Mouse (Mus musculus) forebrain, postnatal 0 days (tissue): ENCODE measurements around the gene Wbp4. TPM values are rescaled to one million over a fixed set of nuclear protein-coding genes. Genes with fewer than 3 reads are reported as not detected.

ENCODE experiments used
- ATAC-seq: fragments of 200-750 bp; cut with Nextera tagmentation; 2 replicates; pipeline ENCODE4 v1.8.0; 2017; ENCODE audit warnings: mild to moderate bottlenecking, moderate library complexity
- DNase-seq: peaks from one replicate; pipeline ENCODE4 v3.0.0-alpha.2; 2015
- H3K27ac ChIP-seq: fragments of 300-500 bp; sonication (generic); 2 replicates; pipeline ENCODE4 v1.5.1; 2014; ENCODE audit warnings: low read depth, mild to moderate bottlenecking, antibody characterized with exemption, low read length, moderate library complexity, mixed read lengths
- H3K27me3 ChIP-seq: fragments of 300-500 bp; sonication (generic); 2 replicates; pipeline ENCODE4 v1.6.1; 2014; ENCODE audit warnings: mild to moderate bottlenecking, low read length, mixed read lengths; ENCODE audit not compliant: insufficient read depth
- H3K36me3 ChIP-seq: fragments of 300-500 bp; sonication (generic); 2 replicates; pipeline ENCODE4 v1.6.1; 2014; ENCODE audit warnings: mild to moderate bottlenecking, moderate library complexity; ENCODE audit not compliant: insufficient read depth
- H3K4me1 ChIP-seq: fragments of 300-500 bp; sonication (generic); 2 replicates; pipeline ENCODE4 v1.6.1; 2014; ENCODE audit warnings: antibody characterized with exemption; ENCODE audit not compliant: insufficient read depth
- H3K4me2 ChIP-seq: fragments of 300-500 bp; sonication (generic); 2 replicates; pipeline ENCODE4 v1.6.1; 2014; ENCODE audit warnings: low read depth, mild to moderate bottlenecking, moderate library complexity
- H3K4me3 ChIP-seq: fragments of 300-500 bp; sonication (generic); 2 replicates; pipeline ENCODE4 v1.5.1; 2014; ENCODE audit warnings: low read depth, low read length, mixed read lengths
- H3K9ac ChIP-seq: fragments of 300-500 bp; sonication (generic); 2 replicates; pipeline ENCODE4 v1.6.1; 2014; ENCODE audit warnings: mild to moderate bottlenecking
- H3K9me3 ChIP-seq: fragments of 300-500 bp; sonication (generic); 2 replicates; pipeline ENCODE4 v1.6.1; 2016; ENCODE audit warnings: low read length
- CTCF ChIP-seq: sonication (generic); IDR thresholded peaks from 2 replicates; pipeline ENCODE4 v1.5.1; 2016; ENCODE audit warnings: antibody characterized with exemption, control low read depth, low read depth
- WGBS: fragments of 180-500 bp; shearing (Covaris S2); extraction: QIAGEN DNeasy Blood & Tissue Kit; methylation state at CpG from one replicate; pipeline ENCODE4 v1.1.7; 2014; 5-methylcytosine and 5-hydroxymethylcytosine counted together
- polyA plus RNA-seq: library from polyadenylated mRNA; unstranded; fragments of >200 nt; fragmentation: Nextera tagmentation; extraction: Ambion mirVana; gene quantifications from 2 replicates; pipeline ENCODE4 v1.2.1, GENCODE M21; 2015
- total RNA-seq: library from RNA; depleted of rRNA; stranded (reverse); fragments of >200 nt; gene quantifications from 2 replicates; pipeline ENCODE4 v1.2.3, GENCODE M21; 2014

Gene Wbp4
- total and polyA plus RNA-seq, 2 experiments from 2014 or later = 44.8 to 50.6 TPM

DNA sequence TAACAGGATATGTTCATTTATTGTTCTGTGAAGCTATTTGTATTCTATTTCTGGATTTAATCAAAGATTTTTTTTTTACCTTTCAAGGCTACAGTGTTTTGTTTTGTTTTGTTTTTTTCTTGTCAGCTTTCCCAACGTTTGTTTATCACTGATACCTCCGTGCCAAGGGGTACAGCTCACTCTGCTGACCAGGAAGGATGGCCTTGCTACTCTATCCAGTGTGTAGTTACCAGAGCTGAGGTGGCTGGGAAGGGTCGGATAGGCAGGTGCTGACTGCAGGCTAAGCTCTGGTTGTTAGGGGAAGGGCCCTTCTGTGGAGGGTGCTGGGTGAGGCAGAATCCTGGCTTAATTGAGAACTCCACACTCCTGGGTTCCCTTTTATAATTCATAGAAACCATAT, 8.9 kb upstream of the Wbp4 start:
- WGBS = 68% methylated on average over 3 of the region's 3 CpGs
- no peaks in the 10 kb centered on the region; the same call in 1 of the 2 replicates for H3K4me1 ChIP-seq

DNA sequence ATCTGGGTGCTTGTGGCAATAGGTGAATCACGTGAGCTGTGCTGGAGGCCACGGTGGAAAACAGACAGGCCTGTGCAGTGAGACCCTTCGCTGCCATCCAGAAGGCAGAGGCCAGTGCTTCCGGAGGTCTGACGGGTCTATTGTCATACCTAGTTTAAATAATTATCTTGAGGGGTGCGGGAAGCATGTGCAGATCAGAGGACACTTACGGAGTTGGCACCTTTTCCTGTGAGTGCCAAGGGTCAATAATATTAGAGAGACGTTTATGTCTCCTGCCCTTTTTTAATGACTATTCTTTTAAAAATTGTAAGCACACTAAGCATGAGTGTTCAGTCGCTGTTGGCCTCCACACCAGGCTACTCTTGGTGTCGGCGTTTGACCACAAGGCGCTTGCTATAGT, 7.8 kb upstream of the Wbp4 start:
- H3K27ac ChIP-seq = no peak overlapping the region
- H3K27me3 ChIP-seq = no peaks in the 10 kb centered on the region
- no peak for TF ChIP-seq CTCF
- no peak for ATAC-seq
- no peak overlapping the region for H3K4me2 ChIP-seq
- WGBS = 87% methylated on average over 12 of the region's 12 CpGs
- H3K4me1 ChIP-seq = no peaks in the 10 kb centered on the region; the same call in 1 of the 2 replicates
- no peak for DNase-seq
- H3K9me3 ChIP-seq = no peaks in the 10 kb centered on the region
- no peaks in the 10 kb centered on the region for H3K36me3 ChIP-seq
- H3K4me3 ChIP-seq = no peak overlapping the region
- no peak overlapping the region for H3K9ac ChIP-seq

More for the DNA sequence above, 8.9 kb upstream of the Wbp4 start:
- no peak for TF ChIP-seq CTCF
- no peak overlapping the region for H3K4me3 ChIP-seq
- H3K9me3 ChIP-seq = no peaks in the 10 kb centered on the region
- no peak overlapping the region for H3K27ac ChIP-seq
- no peak overlapping the region for H3K4me2 ChIP-seq
- DNase-seq (no peak), ATAC-seq (no peak)
- H3K36me3 ChIP-seq = no peaks in the 10 kb centered on the region
- no peaks in the 10 kb centered on the region for H3K27me3 ChIP-seq
- H3K9ac ChIP-seq = no peak overlapping the region

DNA sequence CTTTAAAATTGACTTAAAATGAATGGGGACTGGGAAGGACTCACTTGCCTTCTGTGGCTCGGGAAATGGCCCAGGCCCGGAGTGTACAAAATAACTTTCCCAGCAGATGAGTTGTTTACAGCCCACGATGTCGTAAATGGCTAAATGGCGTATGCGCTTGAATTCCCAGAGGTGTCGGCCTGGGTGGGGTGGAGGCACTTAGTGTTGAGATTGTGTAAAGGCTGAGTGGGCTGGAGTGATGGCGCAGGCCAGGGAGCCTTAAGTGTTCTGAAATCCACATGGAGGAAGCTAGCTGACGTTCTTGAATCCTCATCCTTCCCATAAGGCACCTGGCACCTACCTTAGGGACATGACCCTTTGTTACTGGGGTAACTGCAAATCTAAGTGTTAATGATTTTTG, 7.2 kb upstream of the Wbp4 start:
- Histone ChIP-seq H3K4me1 (peaks cover under 1% of the 10 kb centered on the region), H3K4me2 (no peak overlapping the region), H3K27ac (no peak overlapping the region), H3K9me3 (no peaks in the 10 kb centered on the region), H3K4me3 (no peak overlapping the region), H3K9ac (no peak overlapping the region), H3K36me3 (no peaks in the 10 kb centered on the region), H3K27me3 (no peaks in the 10 kb centered on the region)
- ATAC-seq (no peak), DNase-seq (no peak)
- no peak for TF ChIP-seq CTCF
- 93% methylated on average over 9 of the region's 9 CpGs for WGBS

DNA sequence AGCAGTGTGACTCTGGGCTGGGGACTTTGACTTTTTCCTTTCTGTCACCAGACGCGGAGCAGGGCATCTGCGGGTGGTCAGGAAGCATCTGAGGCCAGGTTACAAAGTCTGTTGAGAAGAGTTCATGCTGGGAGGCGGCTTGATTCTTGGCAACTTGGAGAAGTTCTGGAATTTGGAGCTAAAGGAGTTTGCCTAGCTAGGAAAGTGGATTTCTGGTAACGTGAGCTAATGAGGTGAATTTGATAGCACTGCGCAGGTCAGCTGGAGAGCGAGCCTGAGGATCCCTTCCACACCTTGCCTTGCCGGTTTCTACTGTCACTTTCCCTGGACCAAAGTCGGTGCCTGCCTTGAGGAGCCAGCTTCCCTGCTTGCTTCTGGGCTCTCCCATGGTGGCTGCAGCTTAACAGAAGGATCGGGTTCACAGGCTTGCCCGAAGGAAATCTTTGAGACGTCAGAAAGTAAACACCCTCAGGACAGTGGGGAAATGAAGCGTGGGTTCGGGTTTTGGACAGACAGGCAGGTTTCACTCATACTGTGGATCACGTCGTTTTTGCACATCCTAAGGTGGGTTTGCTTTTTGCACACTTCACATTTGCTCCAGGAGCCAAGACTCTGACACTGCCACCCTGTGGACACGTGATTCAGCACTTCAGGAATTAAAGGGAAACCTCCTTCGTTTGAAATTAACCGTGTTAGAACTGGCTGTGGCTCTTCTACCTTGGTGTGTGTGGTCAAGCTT, 5.8 kb upstream of the Wbp4 start:
- no peaks in the 10 kb centered on the region for H3K9me3 ChIP-seq
- H3K9ac ChIP-seq = peak overlapping the region; percentile 37; the same call in 1 of the 2 replicates
- DNase-seq = peak; percentile 61
- H3K27ac ChIP-seq = peak overlapping the region; percentile 17; the same call in 1 of the 2 replicates
- H3K4me3 ChIP-seq = peak overlapping the region; percentile 35
- H3K4me1 ChIP-seq = peaks cover 9% of the 10 kb centered on the region
- peak; percentile 56 for TF ChIP-seq CTCF
- ATAC-seq = peak; percentile 79
- no peaks in the 10 kb centered on the region for H3K27me3 ChIP-seq
- no peaks in the 10 kb centered on the region for H3K36me3 ChIP-seq
- 10% methylated on average over 19 of the region's 19 CpGs for WGBS
- peak overlapping the region; percentile 51 for H3K4me2 ChIP-seq

DNA sequence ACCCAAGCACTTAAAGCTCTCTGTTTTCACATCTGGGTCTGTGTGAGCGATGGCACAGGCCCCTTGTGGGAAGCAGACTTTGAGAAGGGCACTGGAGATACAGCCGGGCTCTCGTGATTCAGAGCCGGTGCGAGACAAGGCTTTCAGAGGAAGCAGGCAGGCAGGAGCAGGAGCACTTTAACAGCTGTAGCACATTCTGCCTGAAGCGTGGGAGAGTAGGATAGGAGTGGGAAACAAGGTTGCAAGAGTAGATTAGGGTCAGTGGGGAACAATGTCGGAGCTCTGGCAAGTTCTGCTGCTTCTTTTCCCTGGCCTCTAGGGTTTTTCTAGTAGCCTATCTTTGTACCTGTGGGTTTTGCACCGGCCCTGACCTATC, 5.3 kb upstream of the Wbp4 start:
- TF ChIP-seq CTCF = no peak
- Histone ChIP-seq H3K4me3 (no peak overlapping the region), H3K9me3 (no peaks in the 10 kb centered on the region), H3K9ac (no peak overlapping the region), H3K27me3 (no peaks in the 10 kb centered on the region), H3K27ac (no peak overlapping the region), H3K36me3 (no peaks in the 10 kb centered on the region), H3K4me2 (peak overlapping the region; percentile 51; the same call in 1 of the 2 replicates), H3K4me1 (peaks cover 9% of the 10 kb centered on the region)
- ATAC-seq (no peak), DNase-seq (no peak)
- 28% methylated on average over 8 of the region's 8 CpGs for WGBS

DNA sequence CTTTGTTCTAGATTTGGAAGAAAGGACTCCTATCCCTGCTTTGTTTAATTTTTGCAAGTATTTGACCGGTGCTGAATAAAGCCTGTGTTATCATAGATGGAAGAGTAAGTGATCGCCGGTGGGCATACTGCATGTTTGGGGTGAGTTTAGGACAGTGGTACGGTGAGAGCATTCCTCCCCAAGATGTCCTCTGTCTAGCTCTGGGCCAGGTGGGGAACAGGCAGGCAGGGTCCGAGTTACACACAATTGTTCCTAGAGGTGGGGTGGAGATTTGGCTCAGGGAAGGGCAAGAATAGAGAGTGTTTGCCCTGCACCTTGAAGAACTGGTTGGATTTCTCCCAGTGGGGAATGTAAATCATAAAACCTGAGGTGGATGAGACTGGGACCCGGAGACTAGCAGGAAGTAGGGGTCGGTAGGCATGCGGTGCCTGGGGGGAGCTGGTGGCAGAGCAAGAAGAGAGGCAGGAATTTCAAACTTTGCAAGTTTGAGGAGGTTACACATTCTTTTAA, 2.3 kb upstream of the Wbp4 start:
- no peak overlapping the region for H3K9ac ChIP-seq
- H3K36me3 ChIP-seq = no peaks in the 10 kb centered on the region
- no peak for DNase-seq
- H3K4me2 ChIP-seq = no peak overlapping the region
- 85% methylated on average over 8 of the region's 8 CpGs for WGBS
- TF ChIP-seq CTCF = no peak
- no peaks in the 10 kb centered on the region for H3K9me3 ChIP-seq
- no peak overlapping the region for H3K27ac ChIP-seq
- H3K4me3 ChIP-seq = no peak overlapping the region
- H3K4me1 ChIP-seq = peaks cover 15% of the 10 kb centered on the region
- ATAC-seq = no peak
- no peaks in the 10 kb centered on the region for H3K27me3 ChIP-seq

DNA sequence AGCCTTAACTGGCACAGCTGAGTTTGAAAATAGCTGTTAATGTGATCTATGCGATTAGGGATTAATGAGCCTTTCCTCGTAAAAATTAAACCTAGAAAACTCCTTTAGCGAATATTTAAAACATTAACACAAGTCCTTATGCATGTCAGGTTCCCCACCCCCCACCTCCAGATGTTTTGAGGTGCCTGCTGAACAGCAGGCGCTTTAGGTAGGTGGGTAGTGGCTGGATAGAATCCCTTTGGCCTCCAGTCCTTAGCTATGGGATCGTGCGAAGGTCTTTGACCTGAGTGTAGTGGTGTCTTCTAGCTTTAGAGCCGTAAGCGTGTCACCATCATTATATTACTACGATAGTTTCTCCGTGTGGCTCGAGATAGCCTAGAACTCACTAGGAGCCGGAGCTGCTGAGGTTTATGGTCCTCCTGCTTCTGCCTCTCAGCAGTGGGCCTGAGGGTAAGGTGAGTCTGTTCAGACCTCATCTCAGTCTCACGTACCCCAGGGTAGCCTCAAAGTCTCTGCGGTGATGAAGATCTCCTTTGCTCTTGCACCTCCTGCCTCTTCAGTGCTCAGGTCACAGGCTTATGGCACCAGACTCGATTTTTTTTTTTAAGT, 1.5 kb upstream of the Wbp4 start:
- no peak for TF ChIP-seq CTCF
- WGBS = 28% methylated on average over 15 of the region's 15 CpGs
- ATAC-seq = no peak

More for the DNA sequence above, 1.5 kb upstream of the Wbp4 start:
- DNase-seq = no peak
- Histone ChIP-seq H3K27ac (peak overlapping the region; percentile 98), H3K9ac (peak overlapping the region; percentile 98; the same call in 1 of the 2 replicates), H3K9me3 (no peaks in the 10 kb centered on the region), H3K4me2 (peak overlapping the region; percentile 55), H3K36me3 (no peaks in the 10 kb centered on the region), H3K27me3 (no peaks in the 10 kb centered on the region), H3K4me1 (peaks cover 15% of the 10 kb centered on the region), H3K4me3 (peak overlapping the region; percentile 96)
